Mouse (Mus musculus) adrenal gland, postnatal 25 days (tissue): Measurements from ENCODE around the gene Tbc1d16. TPM values are rescaled to one million over a fixed set of nuclear protein-coding genes. Genes with fewer than 3 reads are reported as not detected.
"Not testable (repeated sequence)": the region's sequence is repeated elsewhere in the genome, so short reads cannot be mapped to it uniquely, and the experiment has no call there.

Experiments used
- DNase-seq: peaks from one replicate; pipeline ENCODE4 v3.0.0; 2021; ENCODE audit warnings: mixed read lengths
- microRNA-seq, 2 experiments: library from miRNA; unstranded; fragments of <30 nt; microRNA quantifications; one replicate each; pipeline ENCODE4 v1.2.0; 2021
- total RNA-seq: library from RNA; stranded (reverse); gene quantifications from 2 replicates; pipeline ENCODE4 v1.2.3, GENCODE M21; 2021

Tbc1d16 gene
- total RNA-seq, 1 experiment from 2014 or later = 14.3 TPM

DNA sequence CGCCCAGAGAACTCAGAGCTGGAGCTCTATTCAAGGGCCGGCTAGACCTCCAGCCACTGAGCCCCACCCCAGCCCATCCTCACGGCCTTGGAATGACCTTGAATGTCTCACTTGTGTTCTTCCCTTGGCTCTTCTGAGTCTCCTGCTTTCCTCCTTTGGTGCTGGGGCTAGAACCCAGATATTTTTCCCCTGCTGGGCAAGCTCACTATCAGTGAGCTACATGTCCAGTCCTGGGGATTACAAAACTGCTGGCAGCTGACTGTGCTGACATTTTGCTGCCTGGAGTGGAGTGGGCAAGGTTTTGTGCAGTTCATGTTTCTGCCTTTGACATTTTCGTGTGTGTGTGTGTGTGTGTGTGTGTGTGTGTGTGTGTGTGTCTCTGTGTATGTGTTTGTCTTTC lies 111.3 kb downstream of the Tbc1d16 start:
- no peak for DNase-seq

DNA sequence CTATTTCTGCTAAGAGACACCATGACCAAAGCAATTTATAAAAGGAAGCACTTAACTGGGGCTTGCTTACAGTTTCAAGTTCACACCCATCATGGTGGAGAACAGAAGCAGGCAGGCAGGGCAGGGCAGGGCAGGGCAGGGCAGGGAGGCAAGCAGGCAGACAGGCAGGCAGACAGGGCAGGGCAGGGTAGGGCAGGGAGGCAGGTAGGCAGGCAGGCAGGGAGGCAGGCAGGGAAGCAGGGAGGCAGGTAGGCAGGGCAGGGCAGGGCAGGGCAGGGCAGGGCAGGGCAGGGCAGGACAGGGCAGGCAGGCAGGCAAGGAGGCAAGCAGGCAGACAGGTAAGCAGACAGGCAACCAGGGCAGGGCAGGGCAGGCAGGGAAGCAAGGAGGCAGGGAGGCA lies 115.6 kb downstream of the Tbc1d16 start:
- DNase-seq = no peak

DNA sequence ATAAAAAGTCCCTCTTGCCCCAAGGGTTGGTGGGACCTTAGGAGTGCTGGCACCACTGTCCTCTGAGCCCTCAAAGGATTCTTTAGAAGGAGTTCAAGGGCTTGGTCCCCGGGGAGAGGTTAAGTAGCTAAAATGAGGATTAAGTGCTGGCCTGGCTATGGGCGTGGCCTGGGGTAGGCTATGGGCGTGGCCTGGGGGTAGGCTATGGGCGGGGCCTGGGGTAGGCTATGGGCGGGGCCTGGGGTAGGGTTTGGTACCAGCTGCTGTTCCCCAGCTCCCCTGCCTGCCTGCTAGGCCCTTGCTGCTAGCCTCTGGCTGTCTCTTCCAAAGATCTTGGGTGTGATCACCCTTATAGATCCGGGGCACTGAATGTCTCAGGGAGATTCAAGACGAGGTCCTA lies 117.0 kb downstream of the Tbc1d16 start:
- DNase-seq = no peak

DNA sequence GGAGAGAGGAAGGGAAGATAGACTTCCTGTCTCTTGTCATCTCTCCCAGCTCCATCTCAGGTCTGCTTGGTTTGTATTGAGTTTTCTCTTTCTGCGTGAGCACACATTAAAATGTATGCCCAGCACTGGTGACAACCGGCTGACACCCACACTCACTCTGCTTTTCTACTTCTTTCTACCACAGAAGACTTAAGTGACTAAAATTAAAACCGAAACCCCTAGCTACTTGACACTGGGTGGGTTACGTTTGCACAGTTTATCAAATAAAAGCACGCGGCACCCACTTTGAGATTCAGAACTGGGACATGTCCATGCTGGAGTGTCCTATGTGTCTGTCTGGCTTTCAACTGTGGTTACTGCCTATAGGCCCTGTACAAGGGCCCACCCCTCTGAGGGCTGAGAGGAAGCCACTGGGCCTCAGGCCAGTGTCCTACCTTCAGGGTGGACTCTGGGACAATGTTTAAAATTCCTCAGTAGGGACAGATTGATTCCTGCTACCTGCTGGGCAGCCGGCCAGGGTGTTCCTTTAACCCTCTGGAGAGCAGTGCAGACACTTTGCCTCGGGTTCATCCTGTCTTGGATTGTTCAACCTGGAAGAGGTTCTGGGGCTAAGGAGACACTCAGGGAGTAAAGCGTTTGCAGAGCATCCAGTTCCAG lies 118.8 kb downstream of the Tbc1d16 start:
- DNase-seq = no peak

DNA sequence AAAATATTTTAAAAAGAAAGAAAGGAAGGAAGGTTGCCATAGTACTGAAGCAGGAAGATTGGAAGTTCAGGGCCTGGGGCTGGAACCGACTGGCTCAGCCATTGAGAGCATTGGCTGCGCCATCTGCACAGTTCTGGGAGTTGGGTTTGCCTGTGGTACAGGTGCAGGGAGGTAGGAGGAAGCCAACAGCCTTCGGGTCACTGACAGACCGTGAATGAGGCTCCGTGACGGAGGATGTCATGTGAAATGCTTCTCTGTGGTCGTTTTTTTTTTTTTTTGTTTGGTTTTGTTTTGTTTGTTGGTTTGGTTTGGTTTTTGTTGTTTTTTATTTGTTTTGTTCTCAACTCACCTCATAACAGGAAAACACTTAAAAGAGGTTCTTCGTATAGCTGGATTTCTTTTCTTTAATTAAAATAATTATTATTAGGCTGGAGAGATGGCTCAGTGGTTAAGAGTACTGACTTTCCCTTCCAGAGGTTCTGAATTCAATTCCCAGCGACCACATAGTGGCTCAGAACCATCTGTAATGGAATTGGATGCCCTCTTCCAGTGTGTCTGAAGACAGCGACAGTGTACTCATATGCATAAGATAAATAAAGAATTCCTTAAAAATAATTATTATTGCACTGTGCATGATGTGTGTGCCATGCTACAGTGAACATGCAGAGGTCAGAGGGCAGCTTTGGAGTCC lies 119.6 kb downstream of the Tbc1d16 start:
- DNase-seq = no peak

DNA sequence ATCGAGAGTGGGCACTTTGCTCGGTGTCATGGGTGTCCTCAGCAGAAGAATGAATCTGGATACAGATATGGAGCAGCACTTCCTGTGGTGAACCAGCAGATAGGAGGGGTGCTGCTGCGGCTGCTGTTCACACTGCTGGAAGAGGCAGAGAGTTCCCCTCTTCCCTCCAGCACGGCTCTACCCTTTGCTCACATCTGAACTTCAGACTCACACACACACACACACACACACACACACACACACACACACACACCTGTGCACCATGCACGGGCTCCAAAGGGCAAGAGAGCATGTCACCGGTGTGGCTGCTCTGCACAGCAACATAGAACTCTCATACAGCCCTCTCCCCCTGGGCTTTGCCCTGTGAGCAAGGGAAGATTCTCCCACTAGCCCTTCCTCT lies 122.0 kb downstream of the Tbc1d16 start:
- no peak for DNase-seq

DNA sequence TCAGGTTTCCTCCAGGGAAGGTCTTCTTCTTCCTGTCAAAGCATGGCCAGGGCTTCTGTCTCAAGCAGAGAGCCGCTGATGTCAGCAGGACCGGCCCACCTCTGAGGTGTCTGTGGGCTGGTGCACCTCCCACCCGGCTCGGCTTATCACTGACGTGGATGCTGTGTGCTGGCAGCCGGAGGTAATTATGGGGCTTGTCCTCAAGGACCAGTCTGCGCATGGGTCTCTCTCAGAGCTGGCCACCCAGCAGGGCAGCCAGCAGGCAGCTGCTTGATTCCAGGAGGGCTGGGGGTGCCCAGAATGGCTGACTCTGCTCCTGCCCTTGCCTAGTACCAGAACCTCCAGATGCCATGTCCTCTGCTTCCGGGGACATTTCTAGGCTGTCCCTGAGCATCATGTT lies 122.6 kb downstream of the Tbc1d16 start:
- no peak for DNase-seq

DNA sequence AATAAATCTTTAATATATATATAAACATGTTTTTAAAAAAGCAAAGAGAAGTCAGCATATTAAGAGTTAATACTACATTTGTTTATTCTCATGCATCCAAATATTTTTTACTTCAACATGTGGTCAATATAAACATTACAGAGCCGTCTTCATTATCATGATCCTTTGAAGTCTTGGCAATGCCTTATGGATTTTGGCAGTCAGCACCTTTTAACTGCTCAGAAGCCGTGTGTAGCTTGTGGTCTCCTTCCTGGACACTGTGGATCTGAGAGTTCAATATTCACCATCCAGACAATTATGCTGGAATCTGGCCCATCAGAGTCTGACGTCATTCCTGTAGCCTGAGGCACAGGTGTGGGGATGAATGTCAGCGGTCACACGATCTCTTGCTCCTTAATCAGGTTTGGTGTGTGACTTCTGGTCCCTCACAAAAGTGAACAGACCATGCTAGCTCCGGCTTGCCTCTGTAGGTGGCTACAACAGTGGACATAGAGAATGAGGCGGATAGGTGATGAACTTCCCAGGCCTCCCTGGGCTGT lies 123.2 kb downstream of the Tbc1d16 start:
- DNase-seq = no peak

DNA sequence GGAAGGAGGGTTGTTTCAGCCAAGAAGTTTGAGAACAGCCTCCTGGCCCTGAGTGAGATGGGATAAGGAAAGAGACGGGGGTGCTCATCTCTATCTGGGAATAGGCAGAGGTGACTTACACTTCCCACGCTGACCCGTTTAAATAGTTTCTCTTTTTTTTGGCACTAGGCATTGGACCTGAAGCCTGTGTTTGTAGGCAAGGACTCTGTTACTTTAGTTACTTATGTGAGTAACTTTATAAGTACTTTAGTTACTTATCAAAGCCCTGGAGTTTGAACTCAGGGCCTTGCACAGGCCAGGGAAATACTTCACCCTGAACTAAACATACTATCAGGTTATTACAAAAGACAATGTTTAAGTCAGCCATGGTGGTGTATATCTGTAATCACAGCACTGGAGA lies 124.3 kb downstream of the Tbc1d16 start:
- DNase-seq = no peak

DNA sequence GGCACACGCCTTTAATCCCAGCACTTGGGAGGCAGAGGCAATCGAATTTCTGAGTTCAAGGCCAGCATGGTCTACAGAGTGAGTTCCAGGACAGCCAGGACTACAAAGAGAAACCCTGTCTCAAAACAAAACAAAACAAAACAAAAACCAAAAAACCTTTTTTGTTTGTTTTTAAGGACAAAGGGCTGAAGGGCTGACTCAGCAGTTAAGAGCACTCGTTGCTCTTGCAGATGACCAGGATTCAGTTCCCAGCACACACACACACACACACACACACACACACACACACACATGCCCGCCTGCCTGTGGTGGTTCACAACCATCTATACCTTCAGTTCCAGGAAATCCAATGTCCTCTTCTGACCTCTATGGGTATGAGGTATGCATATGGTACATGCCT lies 127.9 kb downstream of the Tbc1d16 start:
- DNase-seq = not testable (repeated sequence)

DNA sequence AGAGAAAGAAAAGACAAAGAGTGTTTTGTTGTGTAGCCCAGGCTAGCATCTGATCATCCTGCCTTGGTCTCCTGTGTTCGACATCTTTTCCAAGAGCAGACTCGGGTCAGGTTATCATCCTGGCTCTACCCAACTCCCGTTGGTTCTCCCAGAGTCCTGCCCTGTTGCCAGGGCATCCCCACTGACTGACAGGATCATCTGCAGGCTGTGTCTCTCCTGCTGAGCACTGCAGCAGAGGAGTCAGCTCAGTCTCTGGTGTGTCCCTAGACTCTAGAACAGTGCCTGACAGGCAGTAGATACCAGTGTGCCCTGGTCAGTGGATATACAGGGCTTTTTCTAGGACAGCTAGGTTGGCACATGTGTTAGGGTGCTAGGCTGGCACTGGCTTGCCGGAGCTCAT lies 130.1 kb downstream of the Tbc1d16 start:
- no peak for DNase-seq

DNA sequence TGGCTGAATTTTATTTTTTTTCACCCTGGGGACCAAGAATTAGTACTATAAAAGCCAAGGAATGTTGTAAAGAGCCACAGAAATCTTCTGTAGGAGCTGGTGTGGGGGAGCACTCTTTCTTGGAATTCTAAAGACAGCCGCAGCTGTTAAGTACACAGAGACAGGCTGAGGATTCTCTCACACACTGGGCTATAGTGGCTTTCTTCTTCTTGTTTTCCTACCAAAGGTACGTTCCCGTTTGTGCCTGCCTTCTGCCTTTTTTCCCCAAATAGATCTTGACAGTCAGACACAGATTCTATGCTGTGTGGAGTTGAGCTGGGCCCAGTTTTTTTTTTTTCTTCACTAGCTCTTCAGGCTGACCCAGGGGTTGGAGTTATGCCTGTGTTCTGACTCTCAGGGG lies 132.9 kb downstream of the Tbc1d16 start:
- DNase-seq = no peak

DNA sequence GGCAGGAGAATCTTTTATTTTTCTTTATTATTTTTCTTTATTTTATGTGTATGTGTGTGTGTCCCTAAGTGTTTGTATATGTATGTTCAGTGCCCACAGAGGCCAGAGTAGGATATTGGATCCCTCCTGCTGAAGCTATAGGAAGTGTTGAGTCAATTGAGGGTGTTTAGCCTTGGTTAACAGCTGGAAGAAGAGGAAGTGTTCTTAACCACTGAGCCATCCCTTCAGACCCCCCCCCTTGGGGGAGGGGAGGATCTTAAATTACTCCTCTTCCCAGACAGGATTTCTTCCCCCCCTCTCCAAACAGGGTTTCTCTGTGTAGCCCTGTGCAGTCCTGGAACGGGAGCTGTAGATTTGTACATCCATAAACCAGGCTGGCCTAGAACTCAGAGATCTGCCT lies 135.0 kb downstream of the Tbc1d16 start:
- DNase-seq = no peak

Small RNAs within 50 kb of the gene (microRNA-seq; reads per million reads assigned to microRNA genes)
- 0.69 to 0.71 reads per million in 2 experiments for gene Mir6934

Other genes starting within 250 kb of the Tbc1d16 start
- not detected in 2 replicates for gene Enpp7, start 240.3 kb downstream of the Tbc1d16 start, total RNA-seq
- gene Cbx2, start 205.5 kb downstream of the Tbc1d16 start, total RNA-seq = 8.9 and 9.8 TPM in 2 replicates
- gene Cbx8, start 187.5 kb downstream of the Tbc1d16 start, total RNA-seq = 9.2 and 13.0 TPM in 2 replicates
- 100 and 121 TPM in 2 replicates for gene Cbx4, start 142.3 kb downstream of the Tbc1d16 start, total RNA-seq
- 0.29 and 1.7 TPM in 2 replicates for gene Ccdc40, start 73 bp upstream of the Tbc1d16 start, total RNA-seq
- 101 and 102 TPM in 2 replicates for gene Gaa, start 39.4 kb upstream of the Tbc1d16 start, total RNA-seq
- gene Eif4a3, start 71.6 kb upstream of the Tbc1d16 start, total RNA-seq = 121 and 129 TPM in 2 replicates
- gene Card14, start 79.3 kb upstream of the Tbc1d16 start, total RNA-seq = 0.30 and 0.38 TPM in 2 replicates
- gene Sgsh, start 127.0 kb upstream of the Tbc1d16 start, total RNA-seq = 21.6 and 26.9 TPM in 2 replicates
- gene Slc26a11, start 127.1 kb upstream of the Tbc1d16 start, total RNA-seq = 9.5 and 13.1 TPM in 2 replicates
- 36.8 and 46.2 TPM in 2 replicates for gene Rnf213, start 164.6 kb upstream of the Tbc1d16 start, total RNA-seq